Comparison of ENCODE assay signal across 8 mouse cellular contexts in the genomic region with DNA sequence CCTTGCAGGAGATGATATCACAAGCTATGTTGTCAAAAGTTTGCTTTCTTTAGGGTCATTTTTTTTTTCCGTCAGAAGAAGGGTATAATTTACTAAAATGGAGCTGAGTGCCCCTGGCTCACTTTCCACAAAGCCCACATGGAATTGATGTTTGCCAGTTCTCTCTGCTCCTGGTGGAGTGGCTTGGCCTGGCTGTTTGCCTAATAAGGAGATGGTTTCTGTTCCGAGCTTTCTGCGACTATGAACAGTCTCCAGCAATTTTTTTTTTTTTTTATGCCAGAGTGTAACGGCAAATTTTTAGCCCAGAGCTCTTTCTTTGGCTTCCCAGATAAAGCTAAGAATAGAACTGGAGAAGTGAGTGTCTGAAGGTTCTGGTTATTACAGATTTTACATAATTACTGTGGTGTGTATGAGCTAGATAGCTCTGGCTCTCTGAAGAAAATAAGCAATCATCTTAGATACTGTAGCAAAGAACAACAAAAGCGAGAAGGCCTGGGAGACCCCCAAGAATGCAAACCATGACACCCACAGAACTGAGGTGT. TPM values are rescaled to one million over a fixed set of nuclear protein-coding genes. Genes with fewer than 3 reads are reported as not detected.
DNase-seq lines count a peak whose midpoint lies in the region; ATAC-seq lines count a peak whose summit lies in the region.

No protein-coding gene starts in this region.

- H3K27ac ChIP-seq in forebrain, embryonic 14.5 days (ENCODE audit: low read depth, low read length): no peak overlapping the region
- no peak overlapping the region for H3K27ac ChIP-seq in forebrain, embryonic 10.5 days
- peak overlapping the region; percentile 82 for H3K27ac ChIP-seq in stomach, embryonic 16.5 days (ENCODE audit: low read length)

- no peaks in the 10 kb centered on the region for H3K36me3 ChIP-seq in forebrain, embryonic 14.5 days (ENCODE audit: control insufficient read depth, insufficient read depth, low read length)
- no peaks in the 10 kb centered on the region for H3K36me3 ChIP-seq in forebrain, embryonic 10.5 days (replicated peaks)
- no peaks in the 10 kb centered on the region for H3K36me3 ChIP-seq in stomach, embryonic 16.5 days (ENCODE audit: control insufficient read depth, insufficient read depth, low read length)

- WGBS in forebrain, embryonic 14.5 days: 81% methylated on average over 5 of the region's 5 CpGs
- WGBS in forebrain, embryonic 10.5 days: 90% methylated on average over 5 of the region's 5 CpGs
- 59% methylated on average over 5 of the region's 5 CpGs for WGBS in stomach, embryonic 16.5 days

- H3K4me2 ChIP-seq in forebrain, embryonic 14.5 days (ENCODE audit: low read length): no peak overlapping the region
- H3K4me2 ChIP-seq in stomach, embryonic 16.5 days (ENCODE audit: low read depth, low read length): no peak overlapping the region

- H3K4me1 ChIP-seq in forebrain, embryonic 14.5 days (ENCODE audit: control insufficient read depth, insufficient read depth, low read length): no peaks in the 10 kb centered on the region
- no peaks in the 10 kb centered on the region for H3K4me1 ChIP-seq in forebrain, embryonic 10.5 days
- no peaks in the 10 kb centered on the region for H3K4me1 ChIP-seq in stomach, embryonic 16.5 days (ENCODE audit: control insufficient read depth, insufficient read depth, low read length)

- H3K4me3 ChIP-seq in forebrain, embryonic 14.5 days (ENCODE audit: low read depth, low read length): no peak overlapping the region
- H3K4me3 ChIP-seq in forebrain, embryonic 10.5 days: no peak overlapping the region
- no peak overlapping the region for H3K4me3 ChIP-seq in stomach, embryonic 16.5 days (replicated peaks; ENCODE audit: low read length)

- H3K27me3 ChIP-seq in forebrain, embryonic 14.5 days (replicated peaks; ENCODE audit: control insufficient read depth, insufficient read depth, low read length): no peaks in the 10 kb centered on the region
- no peaks in the 10 kb centered on the region for H3K27me3 ChIP-seq in forebrain, embryonic 10.5 days (ENCODE audit: poor library complexity, severe bottlenecking)
- no peaks in the 10 kb centered on the region for H3K27me3 ChIP-seq in stomach, embryonic 16.5 days (ENCODE audit: control insufficient read depth, insufficient read depth, low read length)

- no peak for ATAC-seq in forebrain, embryonic 14.5 days
- ATAC-seq in stomach, embryonic 16.5 days (ENCODE audit: insufficient read depth, low FRiP score): no peak

- no peaks in the 10 kb centered on the region for H3K9me3 ChIP-seq in forebrain, embryonic 14.5 days (replicated peaks; ENCODE audit: control insufficient read depth, low read length)
- H3K9me3 ChIP-seq in forebrain, embryonic 10.5 days: no peaks in the 10 kb centered on the region
- H3K9me3 ChIP-seq in stomach, embryonic 16.5 days (replicated peaks; ENCODE audit: control insufficient read depth, low read length): no peaks in the 10 kb centered on the region

- no peak overlapping the region for H3K9ac ChIP-seq in forebrain, embryonic 14.5 days (ENCODE audit: low read length)
- no peak overlapping the region for H3K9ac ChIP-seq in stomach, embryonic 16.5 days (ENCODE audit: low read length)

- peak; percentile 41 for DNase-seq in forebrain, embryonic 14.5 days (ENCODE audit: low spot score)
- DNase-seq in forebrain, embryonic 10.5 days (ENCODE audit: extremely low spot score, low spot score): no peak
- peak; percentile 50 for DNase-seq in lung, postnatal 10 days
- no peak for DNase-seq in lung, postnatal 14 days
- peak; percentile 76 for DNase-seq in layer of hippocampus, adult 9-11 months
- DNase-seq in thymus, postnatal 25 days: no peak
- no peak for DNase-seq in urinary bladder, postnatal 25 days (ENCODE audit: low spot score)

RNA-seq across cellular contexts. Expression of a gene that starts 12.1 kb away (rescaled TPM):
- 20.8 and 25.3 TPM in 2 replicates for polyA plus RNA-seq in forebrain, embryonic 14.5 days (2014; fragmentation: Nextera tagmentation; extraction: Ambion mirVana)
- 7.1 and 8.4 TPM in 2 replicates for polyA plus RNA-seq in forebrain, embryonic 10.5 days (2016; fragmentation: Nextera tagmentation; extraction: Ambion mirVana)
- polyA plus RNA-seq in stomach, embryonic 16.5 days (2015; fragmentation: Nextera tagmentation; extraction: Ambion mirVana): 10.2 and 11.1 TPM in 2 replicates

Comparison
In these comparisons a context has a peak if more than half of its experiments do, and no peak if none do; other contexts are left out.
1. DNase-seq: peak in forebrain, embryonic 14.5 days (single experiment), lung, postnatal 10 days (single experiment) and layer of hippocampus, adult 9-11 months (single experiment); none in forebrain, embryonic 10.5 days (single experiment), lung, postnatal 14 days (single experiment), thymus, postnatal 25 days (single experiment) and urinary bladder, postnatal 25 days (single experiment).